Mouse (Mus musculus) ES-E14 (cell line): ENCODE measurements around the gene Il12rb1. TPM values are rescaled to one million over a fixed set of nuclear protein-coding genes. Genes with fewer than 3 reads are reported as not detected.

Experiments
- DNase-seq: peaks from one replicate; pipeline ENCODE4 v3.0.0-alpha.2; 2013; ENCODE audit warnings: low read depth, low spot score
- H3K27ac ChIP-seq: 2 replicates; pipeline ENCODE4 v1.5.1; 2012; ENCODE audit warnings: low read depth, mild to moderate bottlenecking, low read length, moderate library complexity, mixed read lengths; ENCODE audit not compliant: poor library complexity, insufficient read depth, severe bottlenecking
- H3K36me3 ChIP-seq: 2 replicates; pipeline ENCODE4 v1.6.1; 2012; ENCODE audit warnings: mild to moderate bottlenecking, low read length, moderate library complexity, mixed read lengths; ENCODE audit not compliant: control insufficient read depth, poor library complexity, insufficient read depth, severe bottlenecking
- H3K4me1 ChIP-seq, 2 experiments: fragments of 150-350 bp in 1 of 2; sonication (generic) in 1 of 2; 2 replicates each; pipeline ENCODE4 v1.6.1; 2012; ENCODE audit warnings: low read length in 2 of 2, mild to moderate bottlenecking in 1 of 2, mixed read lengths in 1 of 2; ENCODE audit not compliant: control insufficient read depth in 2 of 2, insufficient read depth in 2 of 2, poor library complexity in 1 of 2
- H3K4me3 ChIP-seq, 2 experiments: fragments of 150-350 bp in 1 of 2; sonication (generic) in 1 of 2; 2 replicates each; pipeline ENCODE4 v1.5.1; 2012; ENCODE audit warnings: low read length in 2 of 2, low read depth in 1 of 2, mild to moderate bottlenecking in 1 of 2, mixed read lengths in 1 of 2; ENCODE audit not compliant: insufficient read depth in 1 of 2, poor library complexity in 1 of 2, severe bottlenecking in 1 of 2
- H3K9ac ChIP-seq: 2 replicates; pipeline ENCODE4 v1.6.1; 2012; ENCODE audit warnings: low read depth, mild to moderate bottlenecking, low read length, mixed read lengths; ENCODE audit not compliant: poor library complexity, insufficient read depth, severe bottlenecking
- H3K9me3 ChIP-seq: fragments of 150-350 bp; sonication (generic); 2 replicates; pipeline ENCODE4 v1.6.1; 2012; ENCODE audit warnings: low read depth, mild to moderate bottlenecking, low read length; ENCODE audit not compliant: control insufficient read depth, insufficient read depth
- CHD2 ChIP-seq: IDR thresholded peaks from 2 replicates; pipeline ENCODE4 v1.6.1; 2014; ENCODE audit warnings: mild to moderate bottlenecking, low read depth, low read length, inconsistent platforms
- HCFC1 ChIP-seq: IDR thresholded peaks from 2 replicates; pipeline ENCODE4 v1.6.1; 2012; ENCODE audit warnings: low read length, inconsistent platforms, borderline replicate concordance; ENCODE audit not compliant: insufficient read depth
- MAFK ChIP-seq: IDR thresholded peaks from 2 replicates; pipeline ENCODE4 v1.6.1; 2014; ENCODE audit warnings: mild to moderate bottlenecking, low read depth, low read length, inconsistent platforms; ENCODE audit not compliant: insufficient read depth
- ZC3H11A ChIP-seq: IDR thresholded peaks from 2 replicates; pipeline ENCODE4 v1.6.1; 2012; ENCODE audit warnings: low read depth, mild to moderate bottlenecking, inconsistent platforms, low read length, borderline replicate concordance
- ZNF384 ChIP-seq: IDR thresholded peaks from 2 replicates; pipeline ENCODE4 v1.6.1; 2012; ENCODE audit warnings: low read depth, low read length, inconsistent platforms
- in situ Hi-C, 2 experiments: fragments of 600-800 bp; cut with MboI; formaldehyde crosslinking; loops; one replicate each; pipeline ENCODE4 v1.15.1; 2025; ENCODE audit warnings: low sequenced_read_pairs in 2 of 2, inconsistent platforms in 1 of 2; ENCODE audit not compliant: unreplicated experiment in 2 of 2
- total RNA-seq: library from RNA; depleted of rRNA; stranded (reverse); fragments of 300-350 nt; gene quantifications from 2 replicates; pipeline ENCODE4 v1.2.3, GENCODE M21; 2012

Il12rb1 gene
- total RNA-seq, 1 experiment, result 1.2 TPM

DNA sequence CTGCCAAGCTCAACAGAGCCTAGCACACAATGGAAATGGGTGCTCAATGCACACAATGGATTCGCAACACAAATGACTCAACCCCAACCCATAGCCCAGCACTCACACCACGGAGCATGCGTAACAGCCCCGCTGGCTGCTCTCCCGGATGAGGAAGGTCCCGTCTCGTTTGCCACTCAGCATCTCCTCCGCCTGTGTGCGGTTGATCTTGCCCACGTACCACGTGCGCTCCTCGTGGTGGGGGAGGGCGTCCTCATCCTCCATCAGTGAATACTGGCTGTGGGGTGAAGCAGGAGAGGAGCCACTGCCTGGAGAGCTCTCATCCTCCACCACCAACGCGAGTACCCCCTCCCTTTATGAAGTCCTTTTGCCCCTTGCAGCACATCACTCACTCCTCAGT lies 39.3 kb upstream of the Il12rb1 start:
- Histone ChIP-seq H3K4me1 (peaks cover 2 to 39% of the 10 kb centered on the region in 2 experiments; a peak in 3 of 4 replicates), H3K27ac (no peak overlapping the region), H3K9me3 (no peaks in the 10 kb centered on the region), H3K36me3 (peaks cover 32% of the 10 kb centered on the region; the same call in 1 of the 2 replicates), H3K9ac (peak overlapping the region; percentile 49), H3K4me3 (peak overlapping the region; percentile 27 to 37)
- in situ Hi-C loops, result no loop called here
- DNase-seq, result no peak
- TF ChIP-seq MAFK, result no peak
- TF ChIP-seq ZNF384, result no peak
- TF ChIP-seq CHD2, result no peak
- no peak for TF ChIP-seq ZC3H11A
- no peak for TF ChIP-seq HCFC1

DNA sequence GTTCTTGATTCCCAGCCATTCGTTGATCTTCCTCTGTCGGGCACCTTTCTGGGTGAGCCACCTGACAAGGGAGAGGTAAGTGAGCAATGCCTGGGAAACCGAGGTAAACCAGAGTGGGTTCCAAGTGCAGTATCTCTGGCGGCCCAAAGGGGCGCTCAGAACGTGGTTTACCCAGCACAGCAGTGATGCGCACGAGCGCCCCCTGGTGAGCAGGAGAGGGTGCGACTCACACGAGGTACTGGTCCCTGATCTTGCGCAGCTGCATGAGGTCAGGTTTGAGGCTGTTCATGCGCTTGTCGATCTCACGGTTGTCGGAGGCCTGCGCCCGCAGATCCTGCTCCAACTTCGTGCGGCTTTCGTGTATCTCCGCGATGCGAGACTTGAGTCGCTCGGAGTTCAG lies 38.9 kb upstream of the Il12rb1 start:
- Histone ChIP-seq H3K36me3 (peaks cover 29% of the 10 kb centered on the region; the same call in 1 of the 2 replicates), H3K4me3 (peak overlapping the region; percentile 27 to 37; a peak in 3 of 4 replicates), H3K4me1 (peaks cover 2 to 39% of the 10 kb centered on the region in 2 experiments; a peak in 3 of 4 replicates), H3K9ac (peak overlapping the region; percentile 49), H3K27ac (no peak overlapping the region), H3K9me3 (no peaks in the 10 kb centered on the region)
- peak; percentile 97 for DNase-seq
- TF ChIP-seq ZNF384, result 0 out of 2 replicates have a peak, but pooled peaks have one; percentile 59
- TF ChIP-seq CHD2, result no peak
- no peak for TF ChIP-seq MAFK
- TF ChIP-seq HCFC1, result peak; percentile 78
- no peak for TF ChIP-seq ZC3H11A
- in situ Hi-C loops, result no loop called here

DNA sequence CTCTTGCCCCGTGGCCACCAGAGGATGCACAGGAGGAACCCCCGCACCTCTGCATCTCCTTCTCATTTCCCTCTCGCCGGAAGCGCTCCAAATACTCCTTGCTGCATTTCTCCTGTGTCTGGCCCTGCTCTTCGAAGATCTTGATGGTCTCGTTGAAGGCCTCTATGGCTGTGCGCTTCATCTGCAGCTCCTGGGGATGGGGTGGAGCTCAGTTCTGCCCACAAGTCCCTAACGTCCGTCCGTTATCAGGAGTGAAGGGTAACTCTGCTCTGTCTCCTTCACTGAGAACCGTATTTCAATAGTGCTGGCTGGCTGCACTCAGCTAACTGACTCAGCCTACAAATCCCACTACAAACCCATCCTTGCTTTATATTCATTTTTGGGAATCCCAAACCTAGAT lies 38.4 kb upstream of the Il12rb1 start:
- peaks cover 27% of the 10 kb centered on the region; the same call in 1 of the 2 replicates for H3K36me3 ChIP-seq
- no peak overlapping the region for H3K27ac ChIP-seq
- in situ Hi-C loops, result no loop called here
- peaks cover 2 to 35% of the 10 kb centered on the region in 2 experiments; a peak in 3 of 4 replicates for H3K4me1 ChIP-seq
- no peak for TF ChIP-seq ZNF384
- no peak for TF ChIP-seq ZC3H11A
- TF ChIP-seq HCFC1, result no peak
- no peak for TF ChIP-seq MAFK
- no peak for TF ChIP-seq CHD2
- no peak for DNase-seq
- H3K4me3 ChIP-seq, result no peak overlapping the region
- H3K9ac ChIP-seq, result peak overlapping the region; percentile 17; the same call in 1 of the 2 replicates
- no peaks in the 10 kb centered on the region for H3K9me3 ChIP-seq

DNA sequence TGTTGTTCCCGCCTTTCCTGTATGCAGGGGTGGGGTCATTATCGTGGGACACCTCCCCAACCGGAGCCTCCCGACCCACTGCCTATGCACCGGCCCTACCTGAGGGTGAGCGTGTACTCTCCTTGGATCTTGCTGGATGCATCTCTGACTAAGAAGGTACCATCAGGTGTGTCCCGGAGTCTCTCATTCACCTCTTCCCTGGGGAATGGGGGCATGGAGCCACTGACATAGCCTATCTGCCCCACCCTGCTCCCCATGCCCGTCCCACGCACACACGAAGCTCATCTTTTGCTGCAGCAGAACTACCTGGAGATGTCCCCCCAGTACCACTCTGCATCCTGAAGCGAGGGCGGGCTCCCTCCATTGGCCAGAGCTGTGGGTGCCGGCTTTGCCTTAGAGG lies 37.5 kb upstream of the Il12rb1 start:
- H3K36me3 ChIP-seq, result peaks cover 29% of the 10 kb centered on the region; the same call in 1 of the 2 replicates
- no peak for TF ChIP-seq HCFC1
- no peak for TF ChIP-seq MAFK
- TF ChIP-seq ZC3H11A, result no peak
- TF ChIP-seq CHD2, result no peak
- TF ChIP-seq ZNF384, result no peak
- no peak overlapping the region for H3K27ac ChIP-seq
- in situ Hi-C loops, result no loop called here
- H3K4me3 ChIP-seq, result no peak overlapping the region
- H3K9ac ChIP-seq, result no peak overlapping the region
- H3K9me3 ChIP-seq, result no peaks in the 10 kb centered on the region
- peaks cover 2 to 36% of the 10 kb centered on the region in 2 experiments; a peak in 3 of 4 replicates for H3K4me1 ChIP-seq
- no peak for DNase-seq

DNA sequence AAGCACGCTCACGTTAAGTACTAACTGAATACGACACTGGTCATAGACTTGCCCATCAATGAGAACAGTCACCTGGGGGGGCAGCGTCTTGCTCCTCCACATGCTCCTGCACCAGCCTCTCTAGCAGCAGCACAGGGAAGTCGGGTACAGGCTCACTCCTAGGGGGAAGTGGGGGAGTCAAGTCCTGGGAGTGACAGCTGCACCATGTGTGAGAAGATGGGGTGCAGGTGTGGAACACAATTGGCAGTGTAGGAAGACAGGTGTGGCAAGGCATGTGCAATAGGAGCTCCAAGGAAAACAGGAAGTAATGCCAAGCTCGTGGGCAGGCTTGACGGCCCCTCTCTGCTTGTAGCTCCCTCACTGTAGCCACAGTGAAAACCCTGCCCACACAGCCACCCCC lies 37.0 kb upstream of the Il12rb1 start:
- TF ChIP-seq CHD2, result no peak
- no peak for TF ChIP-seq ZNF384
- no peak for TF ChIP-seq HCFC1
- no peak for TF ChIP-seq ZC3H11A
- no peak for TF ChIP-seq MAFK
- in situ Hi-C loops, result no loop called here
- H3K9ac ChIP-seq, result no peak overlapping the region
- H3K9me3 ChIP-seq, result no peaks in the 10 kb centered on the region
- no peak overlapping the region for H3K27ac ChIP-seq
- peaks cover 2 to 37% of the 10 kb centered on the region in 2 experiments; a peak in 3 of 4 replicates for H3K4me1 ChIP-seq
- no peak for DNase-seq
- H3K4me3 ChIP-seq, result no peak overlapping the region
- peaks cover 29% of the 10 kb centered on the region; the same call in 1 of the 2 replicates for H3K36me3 ChIP-seq
